Mouse (Mus musculus): ENCODE measurements at regions not wholly inside any gene's neighbourhood (a gene's known extent, or its start where the extent isn't known, plus 50 kb on each side); places are given as distances from the start of the nearest gene placed in this dataset.

DNA sequence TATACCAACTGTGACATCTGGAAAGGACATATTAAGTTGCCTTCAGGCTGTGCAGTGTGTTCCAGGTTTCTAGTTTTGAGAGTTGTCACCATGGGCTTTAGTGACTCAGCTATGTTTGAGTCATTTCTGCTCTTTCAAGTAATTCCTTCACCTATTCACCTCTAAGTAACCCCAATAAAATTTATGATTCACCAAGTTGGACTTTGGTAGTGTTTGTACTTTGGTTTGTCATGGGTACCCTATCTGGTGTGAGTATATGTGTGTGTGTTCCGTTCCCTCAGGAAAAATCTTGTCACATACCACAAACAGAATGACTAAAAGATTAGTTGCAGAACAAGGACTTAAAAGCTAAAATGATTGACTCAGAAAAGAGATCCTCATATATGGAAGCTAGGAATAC, 76.8 kb upstream of the Crbn start:
- WGBS: 89% methylated on average over 1 of the region's 1 CpGs

DNA sequence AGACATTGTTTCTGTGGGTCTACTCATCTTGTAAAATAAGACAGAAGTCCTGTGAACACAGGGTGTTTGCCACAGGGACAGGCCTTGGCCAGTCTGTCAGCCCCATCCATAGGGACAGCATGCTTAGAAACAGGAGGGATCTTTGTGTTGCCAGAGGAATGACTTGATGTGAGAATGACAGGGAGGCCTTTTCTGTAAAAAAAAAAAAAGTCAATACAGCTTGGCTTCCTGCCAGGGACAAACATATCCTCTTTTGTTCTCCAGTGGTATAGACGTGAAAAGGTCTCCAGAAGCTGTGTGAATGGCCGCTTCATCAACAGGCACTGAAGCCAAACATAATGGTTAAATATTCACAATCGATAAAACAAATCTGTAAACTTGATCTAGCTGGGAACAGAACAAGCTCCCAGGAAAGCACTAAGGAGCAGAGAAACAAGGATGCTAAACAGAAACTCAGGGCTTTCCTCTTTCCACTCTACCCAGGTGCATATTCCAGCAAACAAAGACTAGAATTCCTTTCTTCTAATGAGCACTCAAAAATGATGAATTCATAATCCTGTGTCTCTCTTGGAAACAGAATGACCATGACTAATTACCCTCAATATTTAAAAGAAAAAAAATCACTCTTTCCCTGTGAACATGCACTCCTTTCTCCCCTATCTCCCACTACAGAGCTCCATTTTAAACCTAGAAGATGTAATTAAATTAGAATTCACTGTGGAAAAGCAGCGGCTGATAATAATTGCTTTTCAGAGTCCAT, 92.2 kb upstream of the Crbn start:
- Histone ChIP-seq H3K4me1 (no peaks in the 10 kb centered on the region), H3K9me3 (no peaks in the 10 kb centered on the region), H3K36me3 (replicated peaks) (no peaks in the 10 kb centered on the region), H3K27me3 (replicated peaks; ENCODE audit: low read depth, poor library complexity, severe bottlenecking) (no peaks in the 10 kb centered on the region), H3K27ac (replicated peaks) (no peak overlapping the region), H3K4me3 (no peak overlapping the region)
- 52% methylated on average over 4 of the region's 4 CpGs for WGBS
- DNase-seq (ENCODE audit: low spot score): no peak

More for the DNA sequence above, 76.8 kb upstream of the Crbn start:
- Histone ChIP-seq H3K9me3 (no peaks in the 10 kb centered on the region), H3K4me3 (no peak overlapping the region), H3K27ac (replicated peaks) (no peak overlapping the region), H3K36me3 (replicated peaks) (no peaks in the 10 kb centered on the region), H3K4me1 (no peaks in the 10 kb centered on the region), H3K27me3 (replicated peaks; ENCODE audit: low read depth, poor library complexity, severe bottlenecking) (no peaks in the 10 kb centered on the region)
- DNase-seq (ENCODE audit: low spot score): no peak

- Histone ChIP-seq H3K36me3 (replicated peaks) (no peaks in the 10 kb centered on the region), H3K4me1 (no peaks in the 10 kb centered on the region), H3K4me3 (no peak overlapping the region), H3K27me3 (replicated peaks; ENCODE audit: low read depth, poor library complexity, severe bottlenecking) (no peaks in the 10 kb centered on the region), H3K9me3 (no peaks in the 10 kb centered on the region), H3K27ac (replicated peaks) (no peak overlapping the region)
- WGBS: 61% methylated on average over 2 of the region's 2 CpGs
- DNase-seq (ENCODE audit: low spot score): no peak
Measured at GRCm38 (mm10) chr6:106892639-106892934, 92.7 kb upstream of the Crbn start.

DNA sequence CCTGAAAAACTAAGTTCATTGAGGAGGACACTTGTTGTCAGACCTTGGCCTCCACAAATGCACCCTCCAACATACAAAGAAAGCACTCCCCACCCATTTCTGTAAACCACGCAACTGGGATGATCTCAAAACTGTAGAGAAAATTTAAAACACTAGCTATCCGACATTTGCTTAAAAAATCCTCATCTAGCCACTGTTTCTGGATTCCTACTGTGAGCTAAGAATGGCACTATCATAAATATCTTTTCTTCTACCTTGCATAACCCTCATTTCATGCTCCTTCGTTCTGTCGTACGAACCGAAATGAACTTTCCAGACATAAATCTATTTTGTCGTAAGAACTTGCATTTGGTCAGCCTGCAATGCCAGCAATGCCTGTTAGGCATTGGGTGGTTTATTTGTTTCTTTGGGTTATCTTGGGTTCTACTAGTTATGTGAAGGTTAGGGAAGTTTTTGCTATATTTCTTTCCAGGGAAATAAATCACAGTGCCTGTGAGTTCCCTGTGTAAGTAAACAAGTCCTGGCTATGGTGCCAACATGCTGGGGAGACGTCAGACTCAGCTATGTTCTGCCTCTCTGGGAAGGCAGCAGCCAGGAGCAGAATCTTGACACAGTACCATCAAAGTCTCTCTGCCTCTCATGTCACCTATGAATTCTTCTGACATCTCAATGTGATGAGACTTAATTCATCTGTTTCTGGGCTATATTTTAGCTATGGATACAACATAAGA, 104.2 kb upstream of the Crbn start:
- WGBS: 91% methylated on average over 8 of the region's 8 CpGs
- H3K4me3 ChIP-seq: no peak overlapping the region
- no peaks in the 10 kb centered on the region for H3K9me3 ChIP-seq
- no peaks in the 10 kb centered on the region for H3K4me1 ChIP-seq
- H3K27me3 ChIP-seq (replicated peaks; ENCODE audit: low read depth, poor library complexity, severe bottlenecking): no peaks in the 10 kb centered on the region
- no peaks in the 10 kb centered on the region for H3K36me3 ChIP-seq (replicated peaks)
- no peak overlapping the region for H3K27ac ChIP-seq (replicated peaks)
- DNase-seq (ENCODE audit: low spot score): no peak

GRCm38 (mm10) chr6:106915121-106915520, 115.2 kb upstream of the Crbn start:
- Histone ChIP-seq H3K4me3 (no peak overlapping the region), H3K36me3 (replicated peaks) (no peaks in the 10 kb centered on the region), H3K4me1 (no peaks in the 10 kb centered on the region), H3K27me3 (replicated peaks; ENCODE audit: low read depth, poor library complexity, severe bottlenecking) (no peaks in the 10 kb centered on the region), H3K27ac (replicated peaks) (no peak overlapping the region), H3K9me3 (no peaks in the 10 kb centered on the region)
- WGBS: 84% methylated on average over 2 of the region's 2 CpGs
- DNase-seq (ENCODE audit: low spot score): no peak

DNA sequence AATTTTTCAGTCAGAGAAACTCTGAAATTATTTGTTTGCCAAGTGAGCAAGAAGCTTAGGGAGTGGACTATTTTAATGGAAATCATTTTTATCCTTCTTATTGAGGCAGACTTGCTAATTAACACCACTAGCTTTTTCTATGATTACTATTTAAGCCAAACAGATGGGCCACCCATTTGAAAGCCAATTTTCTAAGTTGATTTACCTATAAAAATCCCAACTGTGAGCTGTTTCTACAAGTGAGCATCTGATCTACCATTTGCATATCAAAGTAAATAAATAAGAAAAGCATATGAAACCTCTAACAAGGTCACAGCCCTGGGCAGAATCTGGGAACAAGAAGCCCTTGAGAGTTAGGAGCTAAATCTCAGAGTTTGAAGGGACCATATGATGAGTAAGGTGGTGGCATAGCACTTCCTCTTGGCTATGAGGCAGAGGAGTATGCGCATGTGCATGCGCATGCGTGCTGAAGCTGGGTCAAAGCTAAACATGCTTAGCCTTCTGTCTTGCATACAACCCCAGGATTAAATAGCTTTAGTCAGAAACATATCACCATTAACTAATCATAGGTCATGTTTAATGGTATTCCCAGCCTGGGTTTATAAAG, 116.9 kb upstream of the Crbn start:
- H3K36me3 ChIP-seq (replicated peaks): no peaks in the 10 kb centered on the region
- no peak overlapping the region for H3K4me3 ChIP-seq
- H3K4me1 ChIP-seq: no peaks in the 10 kb centered on the region
- H3K27ac ChIP-seq (replicated peaks): no peak overlapping the region
- WGBS: 93% methylated on average over 3 of the region's 3 CpGs
- H3K9me3 ChIP-seq: no peaks in the 10 kb centered on the region
- DNase-seq (ENCODE audit: low spot score): no peak
- no peaks in the 10 kb centered on the region for H3K27me3 ChIP-seq (replicated peaks; ENCODE audit: low read depth, poor library complexity, severe bottlenecking)

GRCm38 (mm10) chr6:106920951-106921350, 121.1 kb upstream of the Crbn start:
- Histone ChIP-seq H3K27ac (replicated peaks) (no peak overlapping the region), H3K4me3 (no peak overlapping the region), H3K4me1 (no peaks in the 10 kb centered on the region), H3K9me3 (no peaks in the 10 kb centered on the region), H3K36me3 (replicated peaks) (no peaks in the 10 kb centered on the region), H3K27me3 (replicated peaks; ENCODE audit: low read depth, poor library complexity, severe bottlenecking) (no peaks in the 10 kb centered on the region)
- no peak for DNase-seq (ENCODE audit: low spot score)
- 61% methylated on average over 2 of the region's 2 CpGs for WGBS

DNA sequence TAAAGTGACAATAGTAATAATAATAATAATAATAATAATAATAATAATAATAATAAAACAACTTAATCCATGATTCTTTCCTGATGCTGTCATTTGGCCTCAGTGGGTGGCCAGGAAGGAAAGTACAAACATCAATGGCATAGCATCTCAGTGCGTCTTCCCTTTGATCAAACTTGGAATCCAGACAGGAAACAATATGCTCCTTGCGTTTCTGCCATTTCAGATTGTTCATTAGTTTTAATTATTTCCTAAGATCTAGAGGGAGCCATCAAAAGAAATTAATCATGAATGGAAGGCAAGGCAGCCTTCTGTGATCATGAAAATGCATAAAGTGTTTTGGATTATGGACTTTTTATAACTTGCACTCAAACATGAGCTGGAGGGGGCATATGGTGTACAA, 125.6 kb upstream of the Crbn start:
- WGBS: 81% methylated on average over 2 of the region's 2 CpGs
- no peaks in the 10 kb centered on the region for H3K9me3 ChIP-seq
- no peak overlapping the region for H3K27ac ChIP-seq (replicated peaks)
- no peaks in the 10 kb centered on the region for H3K36me3 ChIP-seq (replicated peaks)
- DNase-seq (ENCODE audit: low spot score): no peak
- no peak overlapping the region for H3K4me3 ChIP-seq
- no peaks in the 10 kb centered on the region for H3K27me3 ChIP-seq (replicated peaks; ENCODE audit: low read depth, poor library complexity, severe bottlenecking)
- no peaks in the 10 kb centered on the region for H3K4me1 ChIP-seq

GRCm38 (mm10) chr6:106933584-106933983, 133.7 kb upstream of the Crbn start:
- Histone ChIP-seq H3K36me3 (replicated peaks) (no peaks in the 10 kb centered on the region), H3K27me3 (replicated peaks; ENCODE audit: low read depth, poor library complexity, severe bottlenecking) (no peaks in the 10 kb centered on the region), H3K27ac (replicated peaks) (no peak overlapping the region), H3K4me3 (no peak overlapping the region), H3K9me3 (no peaks in the 10 kb centered on the region), H3K4me1 (no peaks in the 10 kb centered on the region)
- no peak for DNase-seq (ENCODE audit: low spot score)
- WGBS: 85% methylated on average over 6 of the region's 6 CpGs

GRCm38 (mm10) chr6:106946227-106946927, 146.5 kb upstream of the Crbn start:
- Histone ChIP-seq H3K4me1 (no peaks in the 10 kb centered on the region), H3K27me3 (replicated peaks; ENCODE audit: low read depth, poor library complexity, severe bottlenecking) (no peaks in the 10 kb centered on the region), H3K4me3 (no peak overlapping the region), H3K36me3 (replicated peaks) (no peaks in the 10 kb centered on the region), H3K27ac (replicated peaks) (no peak overlapping the region), H3K9me3 (no peaks in the 10 kb centered on the region)
- 74% methylated on average over 3 of the region's 3 CpGs for WGBS
- DNase-seq (ENCODE audit: low spot score): no peak

DNA sequence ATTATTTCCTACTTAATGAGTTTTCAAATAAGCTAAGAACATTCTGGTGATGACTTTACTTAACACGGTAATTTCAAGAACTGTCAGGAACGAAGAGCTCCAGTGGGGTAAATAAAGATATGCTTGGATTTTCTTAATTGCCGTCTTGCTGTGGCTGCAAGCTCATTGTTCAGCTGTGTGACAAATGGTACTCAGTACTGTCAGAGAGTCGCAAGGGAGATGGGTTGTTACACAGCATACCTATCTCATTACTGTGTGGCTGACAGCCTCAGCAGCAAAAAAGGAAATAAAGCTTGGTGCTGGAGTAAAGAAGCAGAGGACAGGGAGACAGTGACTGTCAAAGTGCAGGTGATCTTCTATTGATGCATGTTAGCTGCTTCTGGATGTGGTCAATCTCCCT, 151.0 kb upstream of the Crbn start:
- Histone ChIP-seq H3K27ac (replicated peaks) (no peak overlapping the region), H3K4me1 (no peaks in the 10 kb centered on the region), H3K4me3 (no peak overlapping the region), H3K36me3 (replicated peaks) (no peaks in the 10 kb centered on the region), H3K9me3 (no peaks in the 10 kb centered on the region), H3K27me3 (replicated peaks; ENCODE audit: low read depth, poor library complexity, severe bottlenecking) (no peaks in the 10 kb centered on the region)
- no peak for DNase-seq (ENCODE audit: low spot score)
- WGBS: 77% methylated on average over 4 of the region's 4 CpGs

DNA sequence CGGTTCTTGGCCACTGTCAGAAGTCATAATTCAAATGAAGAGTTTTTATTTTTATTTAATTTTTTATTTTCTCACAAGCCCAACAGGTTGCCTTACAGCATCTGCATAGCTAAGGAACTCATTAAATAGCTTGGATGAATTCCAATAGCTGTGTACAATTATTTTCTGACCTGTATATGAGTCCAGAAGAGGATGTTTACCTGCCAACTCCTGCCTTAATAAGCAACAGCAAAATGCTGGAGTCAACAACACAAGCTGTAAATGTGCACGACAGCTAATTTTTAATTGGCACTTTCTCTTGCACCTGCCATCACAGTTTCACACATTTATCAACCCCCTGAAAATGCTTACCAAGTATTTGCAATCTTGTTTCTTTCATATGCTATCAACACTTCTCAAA, 161.4 kb upstream of the Crbn start:
- no peaks in the 10 kb centered on the region for H3K36me3 ChIP-seq (replicated peaks)
- H3K9me3 ChIP-seq: no peaks in the 10 kb centered on the region
- no peaks in the 10 kb centered on the region for H3K27me3 ChIP-seq (replicated peaks; ENCODE audit: low read depth, poor library complexity, severe bottlenecking)
- no peak overlapping the region for H3K4me3 ChIP-seq
- no peak for DNase-seq (ENCODE audit: low spot score)
- 82% methylated on average over 2 of the region's 2 CpGs for WGBS
- no peak overlapping the region for H3K27ac ChIP-seq (replicated peaks)
- H3K4me1 ChIP-seq: no peaks in the 10 kb centered on the region

All from embryonic facial prominence, embryonic 10.5 days (tissue).